Mouse (Mus musculus) midbrain, embryonic 12.5 days (tissue): Measurements from ENCODE around the gene Tmem253. TPM values are rescaled to one million over a fixed set of nuclear protein-coding genes. Genes with fewer than 3 reads are reported as not detected.
A peak's percentile ranks its signal among the peaks of the same experiment; 100 is the strongest.

ENCODE experiments used
- ATAC-seq: fragments of 200-750 bp; cut with Nextera tagmentation; 2 replicates; pipeline ENCODE4 v1.8.0; 2017; ENCODE audit warnings: low read depth, moderate TSS enrichment, moderate library complexity; ENCODE audit not compliant: low FRiP score
- H3K27ac ChIP-seq: fragments of 300-500 bp; sonication (generic); replicated peaks from 2 replicates; pipeline ENCODE4 v1.5.1; 2016; ENCODE audit warnings: mild to moderate bottlenecking
- H3K27me3 ChIP-seq: fragments of 300-500 bp; sonication (generic); 2 replicates; pipeline ENCODE4 v1.6.1; 2016; ENCODE audit warnings: mild to moderate bottlenecking
- H3K36me3 ChIP-seq: fragments of 300-500 bp; sonication (generic); 2 replicates; pipeline ENCODE4 v1.6.1; 2016
- H3K4me1 ChIP-seq: fragments of 300-500 bp; sonication (generic); 2 replicates; pipeline ENCODE4 v1.6.1; 2016
- H3K4me2 ChIP-seq: fragments of 300-500 bp; sonication (generic); replicated peaks from 2 replicates; pipeline ENCODE4 v1.6.1; 2016; ENCODE audit warnings: mild to moderate bottlenecking, moderate library complexity
- H3K4me3 ChIP-seq: fragments of 300-500 bp; sonication (generic); 2 replicates; pipeline ENCODE4 v1.5.1; 2016; ENCODE audit warnings: mild to moderate bottlenecking
- H3K9ac ChIP-seq: fragments of 300-500 bp; sonication (generic); replicated peaks from 2 replicates; pipeline ENCODE4 v1.6.1; 2016; ENCODE audit warnings: mild to moderate bottlenecking, moderate library complexity
- H3K9me3 ChIP-seq: fragments of 300-500 bp; sonication (generic); 2 replicates; pipeline ENCODE4 v1.6.1; 2016; ENCODE audit warnings: mild to moderate bottlenecking
- WGBS: fragments of 180-500 bp; shearing (Covaris S2); methylation state at CpG from one replicate; pipeline ENCODE4 v1.1.7; 2016; 5-methylcytosine and 5-hydroxymethylcytosine counted together
- polyA plus RNA-seq: library from polyadenylated mRNA; unstranded; fragments of >200 nt; fragmentation: Nextera tagmentation; extraction: Ambion mirVana; gene quantifications from 2 replicates; pipeline ENCODE4 v1.2.1, GENCODE M21; 2016

The Tmem253 gene
- polyA plus RNA-seq, 1 experiment from 2014 or later = 1.0 TPM

GRCm38 (mm10) chr14:52017662-52018061 lies 2.2 kb downstream of the Tmem253 start:
- no peaks in the 10 kb centered on the region for H3K9me3 ChIP-seq
- no peak overlapping the region for H3K4me3 ChIP-seq
- H3K4me2 ChIP-seq = no peak overlapping the region
- no peak for ATAC-seq
- H3K4me1 ChIP-seq = peaks cover 61% of the 10 kb centered on the region
- H3K36me3 ChIP-seq = no peaks in the 10 kb centered on the region
- no peak overlapping the region for H3K27ac ChIP-seq
- WGBS = 86% methylated on average over 4 of the region's 4 CpGs
- no peak overlapping the region for H3K9ac ChIP-seq
- no peaks in the 10 kb centered on the region for H3K27me3 ChIP-seq

GRCm38 (mm10) chr14:52018248-52019050 lies 3.0 kb downstream of the Tmem253 start:
- Histone ChIP-seq H3K9me3 (no peaks in the 10 kb centered on the region), H3K36me3 (no peaks in the 10 kb centered on the region), H3K9ac (peak overlapping the region; percentile 78), H3K4me3 (peak overlapping the region; percentile 59), H3K4me1 (peaks cover 59% of the 10 kb centered on the region), H3K27me3 (no peaks in the 10 kb centered on the region), H3K4me2 (peak overlapping the region; percentile 56), H3K27ac (peak overlapping the region; percentile 98; the same call in 1 of the 2 replicates)
- ATAC-seq = no peak
- WGBS = 86% methylated on average over 15 of the region's 15 CpGs

GRCm38 (mm10) chr14:52019051-52019589 lies 3.7 kb downstream of the Tmem253 start:
- Histone ChIP-seq H3K27ac (peak overlapping the region; percentile 98), H3K27me3 (no peaks in the 10 kb centered on the region), H3K36me3 (no peaks in the 10 kb centered on the region), H3K9me3 (no peaks in the 10 kb centered on the region), H3K4me2 (peak overlapping the region; percentile 56), H3K4me3 (peak overlapping the region; percentile 59), H3K9ac (peak overlapping the region; percentile 78), H3K4me1 (peaks cover 62% of the 10 kb centered on the region)
- no peak; the same call in 1 of the 2 replicates for ATAC-seq
- 38% methylated on average over 12 of the region's 12 CpGs for WGBS

GRCm38 (mm10) chr14:52019590-52020340 lies 4.3 kb downstream of the Tmem253 start:
- H3K4me1 ChIP-seq = peaks cover 62% of the 10 kb centered on the region
- under 1% methylated on average over 73 of the region's 74 CpGs for WGBS
- H3K36me3 ChIP-seq = no peaks in the 10 kb centered on the region
- peak overlapping the region; percentile 98 for H3K27ac ChIP-seq
- peak; percentile 90 for ATAC-seq
- H3K4me3 ChIP-seq = peak overlapping the region; percentile 59
- H3K27me3 ChIP-seq = no peaks in the 10 kb centered on the region
- H3K4me2 ChIP-seq = peak overlapping the region; percentile 56
- no peaks in the 10 kb centered on the region for H3K9me3 ChIP-seq
- peak overlapping the region; percentile 78 for H3K9ac ChIP-seq

GRCm38 (mm10) chr14:52020486-52021137 lies 5.2 kb downstream of the Tmem253 start, which contains the start of gene Zfp219:
Gene Zfp219, minus strand, starts transcription at chr14:52020733.
- Histone ChIP-seq H3K4me1 (peaks cover 56% of the 10 kb centered on the region), H3K27ac (peak within 1 kb of the TSS; percentile 98), H3K4me2 (peak within 1 kb of the TSS; percentile 56), H3K9ac (peak within 1 kb of the TSS; percentile 78), H3K9me3 (no peaks in the 10 kb centered on the region), H3K4me3 (peak within 1 kb of the TSS; percentile 59), H3K36me3 (no peaks in the 10 kb centered on the region), H3K27me3 (no peaks in the 10 kb centered on the region)
- whole genome bisulfite sequencing = 8% methylated on average over 15 of the region's 15 CpGs
- ATAC-seq = peak; percentile 48

GRCm38 (mm10) chr14:52021138-52021529 lies 5.7 kb downstream of the Tmem253 start:
- WGBS = 78% methylated on average over 4 of the region's 4 CpGs

GRCm38 (mm10) chr14:52021568-52022212 lies 6.2 kb downstream of the Tmem253 start:
- H3K9ac ChIP-seq = no peak overlapping the region
- no peaks in the 10 kb centered on the region for H3K36me3 ChIP-seq
- H3K4me3 ChIP-seq = no peak overlapping the region
- ATAC-seq = no peak
- H3K27ac ChIP-seq = no peak overlapping the region
- H3K27me3 ChIP-seq = no peaks in the 10 kb centered on the region
- H3K9me3 ChIP-seq = no peaks in the 10 kb centered on the region
- peaks cover 46% of the 10 kb centered on the region for H3K4me1 ChIP-seq
- H3K4me2 ChIP-seq = no peak overlapping the region
- WGBS = 90% methylated on average over 8 of the region's 8 CpGs

More at GRCm38 (mm10) chr14:52021138-52021529, 5.7 kb downstream of the Tmem253 start:
- Histone ChIP-seq H3K36me3 (no peaks in the 10 kb centered on the region), H3K4me2 (peak overlapping the region; percentile 56; the same call in 1 of the 2 replicates), H3K4me3 (no peak overlapping the region), H3K9ac (no peak overlapping the region), H3K27ac (peak overlapping the region; percentile 98), H3K27me3 (no peaks in the 10 kb centered on the region), H3K9me3 (no peaks in the 10 kb centered on the region), H3K4me1 (peaks cover 51% of the 10 kb centered on the region)
- ATAC-seq = no peak

GRCm38 (mm10) chr14:52022244-52022708 lies 6.8 kb downstream of the Tmem253 start:
- Histone ChIP-seq H3K27me3 (no peaks in the 10 kb centered on the region), H3K9ac (no peak overlapping the region), H3K4me3 (no peak overlapping the region), H3K4me1 (peaks cover 40% of the 10 kb centered on the region), H3K4me2 (peak overlapping the region; percentile 41; the same call in 1 of the 2 replicates), H3K36me3 (no peaks in the 10 kb centered on the region), H3K27ac (0 out of 2 replicates have a peak overlapping the region, but pooled peaks have one; percentile 68), H3K9me3 (no peaks in the 10 kb centered on the region)
- no peak for ATAC-seq
- 58% methylated on average over 3 of the region's 3 CpGs for WGBS

GRCm38 (mm10) chr14:52022709-52023459 lies 7.4 kb downstream of the Tmem253 start:
- H3K36me3 ChIP-seq = no peaks in the 10 kb centered on the region
- H3K27ac ChIP-seq = peak overlapping the region; percentile 68
- ATAC-seq = peak; percentile 17; the same call in 1 of the 2 replicates
- H3K27me3 ChIP-seq = no peaks in the 10 kb centered on the region
- H3K9ac ChIP-seq = no peak overlapping the region; the same call in 1 of the 2 replicates
- H3K4me3 ChIP-seq = peak overlapping the region; percentile 16
- peaks cover 37% of the 10 kb centered on the region for H3K4me1 ChIP-seq
- WGBS = 2% methylated on average over 23 of the region's 23 CpGs
- no peaks in the 10 kb centered on the region for H3K9me3 ChIP-seq
- peak overlapping the region; percentile 41 for H3K4me2 ChIP-seq

- no peak for ATAC-seq
- H3K36me3 ChIP-seq = no peaks in the 10 kb centered on the region
- no peaks in the 10 kb centered on the region for H3K9me3 ChIP-seq
- H3K9ac ChIP-seq = no peak overlapping the region
- 94% methylated on average over 2 of the region's 2 CpGs for WGBS
- H3K27ac ChIP-seq = no peak overlapping the region
- no peak overlapping the region for H3K4me3 ChIP-seq
- no peaks in the 10 kb centered on the region for H3K27me3 ChIP-seq
- peaks cover 24% of the 10 kb centered on the region for H3K4me1 ChIP-seq
- no peak overlapping the region for H3K4me2 ChIP-seq
These were observed 8.7 kb downstream of the Tmem253 start for GRCm38 (mm10) chr14:52024133-52024532.
